Mouse (Mus musculus) embryo, embryonic 11.5 days (tissue): Measurements from ENCODE around the gene Stat2.

Experiments used
- DNase-seq: peaks from one replicate; pipeline ENCODE4 v3.0.0-alpha.2; 2012; ENCODE audit warnings: low read depth, low spot score

Gene Stat2

GRCm38 (mm10) chr10:128338948-128339347 is 68.6 kb downstream of the Stat2 start:
- DNase-seq, result no peak

- no peak for DNase-seq
Measured at GRCm38 (mm10) chr10:128340257-128340656, 69.9 kb downstream of the Stat2 start.
